Mouse (Mus musculus): Measurements from ENCODE around the gene Ints5. TPM values are rescaled to one million over a fixed set of nuclear protein-coding genes. Genes with fewer than 3 reads are reported as not detected.
A peak's percentile ranks its signal among the peaks of the same experiment; 100 is the strongest.

Gene Ints5
- polyA plus RNA-seq, 1 experiment from 2014 or later, result 27.4 TPM

DNA sequence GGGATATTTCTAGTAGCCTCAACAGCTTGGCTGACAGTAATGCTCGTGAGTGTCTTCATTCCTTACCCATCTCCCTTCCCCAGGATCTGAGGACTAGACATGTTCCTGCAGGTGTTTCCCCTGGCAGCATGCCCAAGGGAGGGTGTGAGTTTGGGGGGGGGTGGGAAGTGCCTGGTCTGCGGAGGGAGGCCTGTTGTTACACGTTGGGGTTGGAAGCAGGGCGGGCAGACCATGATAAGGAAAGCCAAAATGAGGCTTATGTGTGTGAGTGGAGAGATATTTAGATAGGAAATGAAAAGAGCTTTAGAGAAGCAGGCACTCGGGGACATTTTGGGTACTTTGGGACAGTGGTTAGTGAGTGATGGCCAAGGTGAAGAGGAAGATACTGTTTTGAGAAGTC, 51.3 kb downstream of the Ints5 start:
- TF ChIP-seq CTCF (IDR thresholded peaks at IDR 0.05; ENCODE audit: low read depth), result no peak
- peak; percentile 22 for DNase-seq (ENCODE audit: low spot score)
- Histone ChIP-seq H3K9ac (ENCODE audit: low read depth, low read length) (peak overlapping the region; percentile 40; the same call in 1 of the 2 replicates), H3K4me3 (replicated peaks; ENCODE audit: low read depth, low read length) (0 out of 2 replicates have a peak overlapping the region, but pooled peaks have one; percentile 7), H3K4me1 (replicated peaks; ENCODE audit: insufficient read depth, low read length) (peaks cover 9% of the 10 kb centered on the region; the same call in 1 of the 2 replicates), H3K27me3 (ENCODE audit: insufficient read depth, low read length) (no peaks in the 10 kb centered on the region), H3K27ac (no peak overlapping the region), H3K4me2 (ENCODE audit: low read length) (peak overlapping the region; percentile 80), H3K9me3 (replicated peaks; ENCODE audit: low read length) (no peaks in the 10 kb centered on the region), H3K36me3 (ENCODE audit: insufficient read depth, low read length) (peaks cover 45% of the 10 kb centered on the region)
- ATAC-seq (replicated peaks; ENCODE audit: low FRiP score, low read depth), result no peak
- WGBS, result 51% methylated on average over 5 of the region's 5 CpGs

DNA sequence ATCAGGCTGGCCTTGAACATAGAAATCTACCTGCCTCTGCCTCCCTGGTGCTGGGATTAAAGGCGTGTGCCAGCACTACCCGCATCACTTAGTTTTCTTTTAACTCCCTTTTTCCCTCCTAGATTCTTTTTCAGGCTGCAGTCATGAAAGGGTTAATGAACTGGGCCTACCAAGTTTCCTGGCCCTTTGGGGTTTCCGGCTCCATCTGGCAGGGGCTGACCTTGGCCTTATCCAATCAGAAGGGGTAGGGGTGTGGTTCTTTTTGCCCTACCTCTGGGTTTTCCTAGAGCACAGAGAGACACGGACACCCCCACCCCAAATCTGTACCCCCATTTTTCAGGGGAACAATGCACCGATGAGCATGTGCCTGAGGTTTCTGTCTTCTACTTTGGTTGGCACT, 51.9 kb downstream of the Ints5 start:
- Histone ChIP-seq H3K4me1 (replicated peaks; ENCODE audit: insufficient read depth, low read length) (peaks cover 9% of the 10 kb centered on the region; the same call in 1 of the 2 replicates), H3K9me3 (replicated peaks; ENCODE audit: low read length) (no peaks in the 10 kb centered on the region), H3K4me2 (ENCODE audit: low read length) (peak overlapping the region; percentile 80), H3K27me3 (ENCODE audit: insufficient read depth, low read length) (no peaks in the 10 kb centered on the region), H3K27ac (0 out of 2 replicates have a peak overlapping the region, but pooled peaks have one; percentile 44), H3K9ac (ENCODE audit: low read depth, low read length) (peak overlapping the region; percentile 40; the same call in 1 of the 2 replicates), H3K4me3 (replicated peaks; ENCODE audit: low read depth, low read length) (peak overlapping the region; percentile 18), H3K36me3 (ENCODE audit: insufficient read depth, low read length) (peaks cover 50% of the 10 kb centered on the region)
- WGBS, result 11% methylated on average over 5 of the region's 5 CpGs
- DNase-seq (ENCODE audit: low spot score), result peak; percentile 91
- TF ChIP-seq CTCF (IDR thresholded peaks at IDR 0.05; ENCODE audit: low read depth), result no peak
- no peak for ATAC-seq (replicated peaks; ENCODE audit: low FRiP score, low read depth)

DNA sequence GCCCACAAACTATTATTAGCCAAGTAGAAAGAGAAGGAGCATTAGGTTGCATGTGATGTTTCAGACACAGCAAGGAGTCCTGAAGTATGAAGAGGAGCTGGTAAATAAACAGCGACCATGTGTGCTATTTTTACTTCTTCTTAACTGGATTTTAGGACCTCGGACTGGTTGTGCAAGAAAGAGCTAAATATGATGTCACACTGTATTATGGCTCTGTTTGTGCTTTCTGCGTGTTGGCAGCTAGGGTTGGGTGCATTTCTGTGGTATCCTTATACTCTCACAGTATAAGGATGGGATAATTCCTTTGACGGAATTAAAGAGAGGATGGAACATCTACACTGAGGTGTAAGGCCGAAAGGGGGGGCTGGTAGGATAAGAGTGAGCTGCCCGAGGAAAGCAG, 52.4 kb downstream of the Ints5 start:
- DNase-seq (ENCODE audit: low spot score), result no peak
- TF ChIP-seq CTCF (IDR thresholded peaks at IDR 0.05; ENCODE audit: low read depth), result no peak
- 74% methylated on average over 6 of the region's 6 CpGs for WGBS
- ATAC-seq (replicated peaks; ENCODE audit: low FRiP score, low read depth), result no peak
- Histone ChIP-seq H3K4me1 (replicated peaks; ENCODE audit: insufficient read depth, low read length) (peaks cover 9% of the 10 kb centered on the region; the same call in 1 of the 2 replicates), H3K9ac (ENCODE audit: low read depth, low read length) (peak overlapping the region; percentile 40; the same call in 1 of the 2 replicates), H3K4me2 (ENCODE audit: low read length) (peak overlapping the region; percentile 80), H3K9me3 (replicated peaks; ENCODE audit: low read length) (no peaks in the 10 kb centered on the region), H3K36me3 (ENCODE audit: insufficient read depth, low read length) (peaks cover 52% of the 10 kb centered on the region), H3K27me3 (ENCODE audit: insufficient read depth, low read length) (no peaks in the 10 kb centered on the region), H3K27ac (0 out of 2 replicates have a peak overlapping the region, but pooled peaks have one; percentile 44), H3K4me3 (replicated peaks; ENCODE audit: low read depth, low read length) (peak overlapping the region; percentile 18; the same call in 1 of the 2 replicates)

DNA sequence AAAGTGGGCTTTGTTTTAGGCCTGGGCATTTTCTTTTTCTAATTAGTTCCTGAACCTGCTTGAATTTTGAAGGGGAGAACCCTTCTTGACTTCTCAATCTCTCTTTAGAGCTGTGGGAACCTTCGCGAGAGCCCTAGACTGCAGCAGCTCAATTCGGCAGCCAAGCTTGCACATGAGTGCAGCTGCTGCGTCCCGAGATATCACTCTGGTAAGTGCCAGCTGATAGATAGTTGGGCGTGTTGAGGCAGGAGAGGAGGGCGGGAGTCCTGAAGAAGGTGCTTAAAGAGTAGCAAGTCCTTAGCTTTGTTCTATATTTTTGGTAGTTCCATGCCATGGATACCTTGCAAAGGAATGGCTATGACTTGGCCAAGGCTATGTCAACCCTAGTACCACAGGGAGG, 54.1 kb downstream of the Ints5 start:
- Histone ChIP-seq H3K9me3 (replicated peaks; ENCODE audit: low read length) (no peaks in the 10 kb centered on the region), H3K4me1 (replicated peaks; ENCODE audit: insufficient read depth, low read length) (peaks cover 9% of the 10 kb centered on the region; the same call in 1 of the 2 replicates), H3K27me3 (ENCODE audit: insufficient read depth, low read length) (no peaks in the 10 kb centered on the region), H3K36me3 (ENCODE audit: insufficient read depth, low read length) (peaks cover 67% of the 10 kb centered on the region), H3K4me3 (replicated peaks; ENCODE audit: low read depth, low read length) (no peak overlapping the region), H3K27ac (no peak overlapping the region), H3K4me2 (ENCODE audit: low read length) (no peak overlapping the region), H3K9ac (ENCODE audit: low read depth, low read length) (no peak overlapping the region)
- no peak for TF ChIP-seq CTCF (IDR thresholded peaks at IDR 0.05; ENCODE audit: low read depth)
- no peak for ATAC-seq (replicated peaks; ENCODE audit: low FRiP score, low read depth)
- no peak for DNase-seq (ENCODE audit: low spot score)
- 91% methylated on average over 7 of the region's 7 CpGs for WGBS

Small RNA genes lying within 50 kb of the gene (microRNA-seq; reads per million reads assigned to microRNA genes)
- not detected for gene Mir5136

Other genes with a start within 250 kb of the Ints5 start
- 0.17 and 0.18 TPM in 2 replicates for gene Chrm1, start 229.2 kb upstream of the Ints5 start, polyA plus RNA-seq (2015; fragmentation: Nextera tagmentation; extraction: Ambion mirVana)
- gene Slc3a2, start 169.6 kb upstream of the Ints5 start, polyA plus RNA-seq (2015; fragmentation: Nextera tagmentation; extraction: Ambion mirVana), result 151 and 158 TPM in 2 replicates
- 71.3 and 77.7 TPM in 2 replicates for gene Wdr74, start 157.2 kb upstream of the Ints5 start, polyA plus RNA-seq (2015; fragmentation: Nextera tagmentation; extraction: Ambion mirVana)
- 0.75 and 1.1 TPM in 2 replicates for gene 1700092M07Rik, start 152.3 kb upstream of the Ints5 start, polyA plus RNA-seq (2015; fragmentation: Nextera tagmentation; extraction: Ambion mirVana)
- gene Stx5a, start 151.6 kb upstream of the Ints5 start, polyA plus RNA-seq (2015; fragmentation: Nextera tagmentation; extraction: Ambion mirVana), result 105 and 115 TPM in 2 replicates
- 114 and 123 TPM in 2 replicates for gene Nxf1, start 135.9 kb upstream of the Ints5 start, polyA plus RNA-seq (2015; fragmentation: Nextera tagmentation; extraction: Ambion mirVana)
- 248 and 286 TPM in 2 replicates for gene Tmem223, start 122.0 kb upstream of the Ints5 start, polyA plus RNA-seq (2015; fragmentation: Nextera tagmentation; extraction: Ambion mirVana)
- gene Tmem179b, start 118.5 kb upstream of the Ints5 start, polyA plus RNA-seq (2015; fragmentation: Nextera tagmentation; extraction: Ambion mirVana), result 103 and 113 TPM in 2 replicates
- gene Taf6l, start 106.6 kb upstream of the Ints5 start, polyA plus RNA-seq (2015; fragmentation: Nextera tagmentation; extraction: Ambion mirVana), result 28.4 and 28.6 TPM in 2 replicates
- gene Polr2g, start 94.4 kb upstream of the Ints5 start, polyA plus RNA-seq (2015; fragmentation: Nextera tagmentation; extraction: Ambion mirVana), result 185 and 187 TPM in 2 replicates
- gene Zbtb3, start 90.5 kb upstream of the Ints5 start, polyA plus RNA-seq (2015; fragmentation: Nextera tagmentation; extraction: Ambion mirVana), result 3.6 TPM in 2 replicates
- 32.2 and 35.9 TPM in 2 replicates for gene Ttc9c, start 73.7 kb upstream of the Ints5 start, polyA plus RNA-seq (2015; fragmentation: Nextera tagmentation; extraction: Ambion mirVana)
- 5.5 and 6.3 TPM in 2 replicates for gene Hnrnpul2, start 73.0 kb upstream of the Ints5 start, polyA plus RNA-seq (2015; fragmentation: Nextera tagmentation; extraction: Ambion mirVana)
- not detected in 2 replicates for gene AC129217.1, start 63.2 kb upstream of the Ints5 start, polyA plus RNA-seq (2015; fragmentation: Nextera tagmentation; extraction: Ambion mirVana)
- gene Bscl2, start 55.5 kb upstream of the Ints5 start, polyA plus RNA-seq (2015; fragmentation: Nextera tagmentation; extraction: Ambion mirVana), result 57.0 and 60.1 TPM in 2 replicates
- gene Gng3, start 53.8 kb upstream of the Ints5 start, polyA plus RNA-seq (2015; fragmentation: Nextera tagmentation; extraction: Ambion mirVana), result 1.5 and 1.6 TPM in 2 replicates
- gene Lrrn4cl, start 42.2 kb upstream of the Ints5 start, polyA plus RNA-seq (2015; fragmentation: Nextera tagmentation; extraction: Ambion mirVana), result 0.85 and 1.1 TPM in 2 replicates
- 195 and 206 TPM in 2 replicates for gene Ubxn1, start 21.5 kb upstream of the Ints5 start, polyA plus RNA-seq (2015; fragmentation: Nextera tagmentation; extraction: Ambion mirVana)
- 94.5 and 97.4 TPM in 2 replicates for gene Uqcc3, start 12.1 kb upstream of the Ints5 start, polyA plus RNA-seq (2015; fragmentation: Nextera tagmentation; extraction: Ambion mirVana)
- 69.8 and 70.8 TPM in 2 replicates for gene Lbhd1, start 9.3 kb upstream of the Ints5 start, polyA plus RNA-seq (2015; fragmentation: Nextera tagmentation; extraction: Ambion mirVana)
- not detected in 2 replicates for gene Gm49403, start 9.1 kb upstream of the Ints5 start, polyA plus RNA-seq (2015; fragmentation: Nextera tagmentation; extraction: Ambion mirVana)
- gene 1810009A15Rik, start 4.2 kb upstream of the Ints5 start, polyA plus RNA-seq (2015; fragmentation: Nextera tagmentation; extraction: Ambion mirVana), result 69.0 and 76.7 TPM in 2 replicates
- not detected in 2 replicates for gene Gm49416, start 4.1 kb upstream of the Ints5 start, polyA plus RNA-seq (2015; fragmentation: Nextera tagmentation; extraction: Ambion mirVana)
- gene Ganab, start 5.1 kb downstream of the Ints5 start, polyA plus RNA-seq (2015; fragmentation: Nextera tagmentation; extraction: Ambion mirVana), result 74.6 and 80.9 TPM in 2 replicates
- 44.0 and 45.1 TPM in 2 replicates for gene B3gat3, start 27.4 kb downstream of the Ints5 start, polyA plus RNA-seq (2015; fragmentation: Nextera tagmentation; extraction: Ambion mirVana)
- 5.7 and 6.0 TPM in 2 replicates for gene Rom1, start 36.4 kb downstream of the Ints5 start, polyA plus RNA-seq (2015; fragmentation: Nextera tagmentation; extraction: Ambion mirVana)
- gene Eml3, start 36.5 kb downstream of the Ints5 start, polyA plus RNA-seq (2015; fragmentation: Nextera tagmentation; extraction: Ambion mirVana), result 25.5 and 26.2 TPM in 2 replicates
- gene Mta2, start 48.9 kb downstream of the Ints5 start, polyA plus RNA-seq (2015; fragmentation: Nextera tagmentation; extraction: Ambion mirVana), result 103 and 116 TPM in 2 replicates
- gene Tut1, start 60.8 kb downstream of the Ints5 start, polyA plus RNA-seq (2015; fragmentation: Nextera tagmentation; extraction: Ambion mirVana), result 19.9 and 22.3 TPM in 2 replicates
- gene Eef1g, start 74.0 kb downstream of the Ints5 start, polyA plus RNA-seq (2015; fragmentation: Nextera tagmentation; extraction: Ambion mirVana), result 328 and 354 TPM in 2 replicates
- gene Ahnak, start 96.3 kb downstream of the Ints5 start, polyA plus RNA-seq (2015; fragmentation: Nextera tagmentation; extraction: Ambion mirVana), result 22.5 and 27.5 TPM in 2 replicates
- not detected in 2 replicates for gene Scgb1a1, start 195.0 kb downstream of the Ints5 start, polyA plus RNA-seq (2015; fragmentation: Nextera tagmentation; extraction: Ambion mirVana)
- 13.4 and 14.6 TPM in 2 replicates for gene Asrgl1, start 242.6 kb downstream of the Ints5 start, polyA plus RNA-seq (2015; fragmentation: Nextera tagmentation; extraction: Ambion mirVana)